24 mouse cellular contexts compared by ENCODE assay signal in genomic region chr6:93924568-93924967, GRCm38 (mm10).
A peak's percentile ranks its signal among the peaks of the same experiment; 100 is the strongest.
DNase-seq lines count a peak whose midpoint lies in the region; ATAC-seq and TF ChIP-seq lines count a peak whose summit lies in the region.
"Had no signal": no experiment of that assay in that cellular context is flagged by ENCODE, and none has a peak within 500 bp of the region (broad histone marks: within the 10 kb centered on the region; RNA-seq: fewer than 3 reads in every experiment).

No protein-coding gene starts in this region.

- H3K9me3 ChIP-seq in neural tube, embryonic 15.5 days (replicated peaks), result no peaks in the 10 kb centered on the region
- H3K9me3 ChIP-seq: embryonic facial prominence, embryonic 10.5 days; embryonic facial prominence, embryonic 12.5 days; forebrain, embryonic 12.5 days had no signal

- intact Hi-C loops in heart, postnatal 36 days (cut with DNase I), result no loop called here

- H3K27ac ChIP-seq in embryonic fibroblast, embryonic 13.5 days (ENCODE audit: insufficient read depth, low read length), result peak overlapping the region; percentile 66
- no peak overlapping the region for H3K27ac ChIP-seq in neural tube, embryonic 15.5 days (replicated peaks)
- H3K27ac ChIP-seq: embryonic facial prominence, embryonic 12.5 days; forebrain, embryonic 12.5 days had no signal

- no peaks in the 10 kb centered on the region for H3K36me3 ChIP-seq in C2C12 (ENCODE audit: control insufficient read depth, insufficient read depth)
- H3K36me3 ChIP-seq in neural tube, embryonic 15.5 days, result no peaks in the 10 kb centered on the region
- H3K36me3 ChIP-seq: embryonic facial prominence, embryonic 10.5 days; embryonic facial prominence, embryonic 12.5 days; forebrain, embryonic 12.5 days; G1E had no signal

- peak; percentile 18 for DNase-seq in heart, adult 11 months
- no peak for DNase-seq in heart, postnatal 36 days
- no peak for DNase-seq in B cell, adult 2 months
- DNase-seq in layer of hippocampus, adult 9-10 months (ENCODE audit: low spot score), result no peak
- DNase-seq: adrenal gland, adult 2 months; adrenal gland, postnatal 10 days; adrenal gland, postnatal 25 days; cerebellum, adult 11 months; cerebellum, adult 18-20 months; cerebellum, adult 9-10 months; cerebellum, postnatal 10 days; cerebellum, postnatal 25 days had no signal

- WGBS in neural tube, embryonic 15.5 days, result 95% methylated on average over 2 of the region's 2 CpGs

- H3K79me3 ChIP-seq in C2C12 (ENCODE audit: low read depth), result no peaks in the 10 kb centered on the region

- no peaks in the 10 kb centered on the region for H3K79me2 ChIP-seq in C2C12 (ENCODE audit: control insufficient read depth, insufficient read depth)

- H3K9ac ChIP-seq in neural tube, embryonic 15.5 days (replicated peaks), result no peak overlapping the region
- H3K9ac ChIP-seq: embryonic facial prominence, embryonic 12.5 days; forebrain, embryonic 12.5 days had no signal

- no peak overlapping the region for H3K4me3 ChIP-seq in C2C12 (ENCODE audit: insufficient read depth, poor library complexity, severe bottlenecking)
- no peak overlapping the region for H3K4me3 ChIP-seq in embryonic fibroblast, embryonic 13.5 days (ENCODE audit: insufficient read depth, low read length)
- H3K4me3 ChIP-seq in neural tube, embryonic 15.5 days (replicated peaks), result no peak overlapping the region
- H3K4me3 ChIP-seq: embryonic facial prominence, embryonic 10.5 days; embryonic facial prominence, embryonic 12.5 days; erythroblast, embryonic 14.5 days; forebrain, embryonic 12.5 days had no signal

- no peak for ATAC-seq in neural tube, embryonic 15.5 days (ENCODE audit: low FRiP score)
- ATAC-seq: CD4-positive, CD25-positive, alpha-beta regulatory T cell, adult 4 months; forebrain, embryonic 14.5 days; forebrain, embryonic 16.5 days had no signal

- H3K4me1 ChIP-seq in embryonic fibroblast, embryonic 13.5 days (ENCODE audit: control insufficient read depth, insufficient read depth, low read length), result peaks cover 11% of the 10 kb centered on the region; the same call in 1 of the 2 replicates
- H3K4me1 ChIP-seq in neural tube, embryonic 15.5 days, result peaks cover 10% of the 10 kb centered on the region

- no peak overlapping the region for H3ac ChIP-seq in C2C12 (ENCODE audit: control insufficient read depth, insufficient read length, low read depth)

- H3K4me2 ChIP-seq in neural tube, embryonic 15.5 days, result no peak overlapping the region
- H3K4me2 ChIP-seq: embryonic facial prominence, embryonic 12.5 days; forebrain, embryonic 12.5 days had no signal

- no peaks in the 10 kb centered on the region for H3K27me3 ChIP-seq in C2C12 (ENCODE audit: control insufficient read depth, insufficient read depth, insufficient read length)
- H3K27me3 ChIP-seq in neural tube, embryonic 15.5 days (replicated peaks), result no peaks in the 10 kb centered on the region
- H3K27me3 ChIP-seq: CH12.LX; embryonic facial prominence, embryonic 12.5 days; forebrain, embryonic 12.5 days had no signal

- no peak for TF ChIP-seq CTCF in C2C12 (IDR thresholded peaks at IDR 0.05; ENCODE audit: control insufficient read depth, insufficient read depth, insufficient read length)
- no peak for TF ChIP-seq CTCF in embryonic fibroblast, embryonic 13.5 days (IDR thresholded peaks at IDR 0.05; ENCODE audit: borderline replicate concordance, insufficient read depth, low read length)

- no peak for TF ChIP-seq POLR2A in embryonic fibroblast, embryonic 13.5 days (IDR thresholded peaks at IDR 0.05; ENCODE audit: low read depth, low read length)

TF ChIP-seq in C2C12, 6 proteins besides CTCF, POLR2A, EP300 and RAD21:
- TF ChIP-seq USF1 (IDR thresholded peaks at IDR 0.05; ENCODE audit: low read depth) (no peak), FOSL1 (IDR thresholded peaks at IDR 0.05; ENCODE audit: insufficient read depth, low read length, poor library complexity, severe bottlenecking) (no peak), MYOG (IDR thresholded peaks at IDR 0.05; ENCODE audit: control insufficient read depth, extremely low read depth, insufficient read length) (no peak), CEBPB (IDR thresholded peaks at IDR 0.05; ENCODE audit: low read depth) (peak; percentile 74)
